Mouse (Mus musculus) E14TG2a.4 (cell line): ENCODE measurements around the gene Serpine1.

Experiments used
- H3K27me3 ChIP-seq: 2 replicates; pipeline ENCODE4 v1.6.1; 2014; ENCODE audit warnings: low read length, control low read depth; ENCODE audit not compliant: insufficient read depth
- H3K36me3 ChIP-seq: 2 replicates; pipeline ENCODE4 v1.6.1; 2014; ENCODE audit warnings: low read length, control low read depth; ENCODE audit not compliant: insufficient read depth
- H3K4me1 ChIP-seq: replicated peaks from 2 replicates; pipeline ENCODE4 v1.6.1; 2014; ENCODE audit warnings: low read depth, low read length, control low read depth
- H3K4me3 ChIP-seq: replicated peaks from 2 replicates; pipeline ENCODE4 v1.5.1; 2014; ENCODE audit warnings: mild to moderate bottlenecking, low read length
- H3K9me3 ChIP-seq: 2 replicates; pipeline ENCODE4 v1.6.1; 2014; ENCODE audit warnings: low read length, control low read depth
- CTCF ChIP-seq: conservative IDR thresholded peaks from 2 replicates; pipeline ENCODE4 v1.5.1; 2014; ENCODE audit warnings: low read length
- NANOG ChIP-seq: IDR thresholded peaks from 2 replicates; pipeline ENCODE4 v1.6.1; 2014; ENCODE audit warnings: borderline replicate concordance, low read length, mixed read lengths
- POU5F1 ChIP-seq: IDR thresholded peaks from 2 replicates; pipeline ENCODE4 v1.6.1; 2014; ENCODE audit warnings: low read length, borderline replicate concordance

Gene Serpine1

GRCm38 (mm10) chr5:137043997-137044396, 28.1 kb downstream of the Serpine1 start:
- H3K4me3 ChIP-seq = no peak overlapping the region
- H3K4me1 ChIP-seq = peaks cover 65% of the 10 kb centered on the region
- H3K9me3 ChIP-seq = no peaks in the 10 kb centered on the region
- no peaks in the 10 kb centered on the region for H3K27me3 ChIP-seq
- TF ChIP-seq POU5F1 = no peak
- TF ChIP-seq NANOG = no peak
- TF ChIP-seq CTCF = no peak
- H3K36me3 ChIP-seq = peaks cover 28% of the 10 kb centered on the region

- peaks cover 58% of the 10 kb centered on the region for H3K4me1 ChIP-seq
- TF ChIP-seq POU5F1 (no peak), NANOG (no peak), CTCF (no peak)
- H3K36me3 ChIP-seq = peaks cover 50% of the 10 kb centered on the region
- no peak overlapping the region for H3K4me3 ChIP-seq
- H3K27me3 ChIP-seq = no peaks in the 10 kb centered on the region
- H3K9me3 ChIP-seq = no peaks in the 10 kb centered on the region
Measured at GRCm38 (mm10) chr5:137041442-137041841, 30.6 kb downstream of the Serpine1 start.

DNA sequence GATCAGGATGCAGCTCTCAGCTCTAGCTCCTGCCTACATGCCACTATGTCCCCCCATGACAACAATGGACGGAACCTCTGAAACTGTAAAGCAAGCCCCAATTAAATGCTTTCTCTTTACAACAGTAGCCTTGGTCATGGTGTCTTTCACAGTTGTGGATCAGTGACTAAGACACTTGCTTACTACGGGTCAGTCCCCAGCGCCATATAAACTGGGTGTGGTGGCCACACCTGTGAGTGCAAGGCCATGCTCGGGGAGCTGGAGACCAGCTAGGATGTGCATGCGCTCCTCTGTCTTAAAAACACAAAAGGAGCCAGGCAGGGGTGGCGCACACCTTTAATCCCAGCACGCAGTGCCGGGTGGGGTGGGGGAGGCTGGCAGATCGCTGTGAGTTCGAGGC, 32.6 kb downstream of the Serpine1 start:
- Histone ChIP-seq H3K4me1 (peaks cover 47% of the 10 kb centered on the region), H3K36me3 (peaks cover 60% of the 10 kb centered on the region), H3K4me3 (no peak overlapping the region), H3K27me3 (0 out of 2 replicates have a peak, but pooled peaks cover under 1% of the 10 kb centered on the region), H3K9me3 (no peaks in the 10 kb centered on the region)
- TF ChIP-seq CTCF = no peak
- no peak for TF ChIP-seq NANOG
- TF ChIP-seq POU5F1 = no peak

GRCm38 (mm10) chr5:137036211-137036610, 35.9 kb downstream of the Serpine1 start:
- no peak overlapping the region for H3K4me3 ChIP-seq
- peaks cover 62% of the 10 kb centered on the region for H3K4me1 ChIP-seq
- H3K9me3 ChIP-seq = no peaks in the 10 kb centered on the region
- H3K27me3 ChIP-seq = peaks cover 29% of the 10 kb centered on the region
- peaks cover 43% of the 10 kb centered on the region for H3K36me3 ChIP-seq
- TF ChIP-seq CTCF = no peak
- TF ChIP-seq POU5F1 = no peak
- no peak for TF ChIP-seq NANOG

- H3K4me1 ChIP-seq = peaks cover 63% of the 10 kb centered on the region
- H3K36me3 ChIP-seq = peaks cover 20% of the 10 kb centered on the region
- peaks cover 61% of the 10 kb centered on the region for H3K27me3 ChIP-seq
- no peaks in the 10 kb centered on the region for H3K9me3 ChIP-seq
- TF ChIP-seq NANOG (no peak), POU5F1 (no peak), CTCF (no peak)
- peak overlapping the region; percentile 84 for H3K4me3 ChIP-seq
Measured at GRCm38 (mm10) chr5:137032641-137033074, 39.4 kb downstream of the Serpine1 start.

DNA sequence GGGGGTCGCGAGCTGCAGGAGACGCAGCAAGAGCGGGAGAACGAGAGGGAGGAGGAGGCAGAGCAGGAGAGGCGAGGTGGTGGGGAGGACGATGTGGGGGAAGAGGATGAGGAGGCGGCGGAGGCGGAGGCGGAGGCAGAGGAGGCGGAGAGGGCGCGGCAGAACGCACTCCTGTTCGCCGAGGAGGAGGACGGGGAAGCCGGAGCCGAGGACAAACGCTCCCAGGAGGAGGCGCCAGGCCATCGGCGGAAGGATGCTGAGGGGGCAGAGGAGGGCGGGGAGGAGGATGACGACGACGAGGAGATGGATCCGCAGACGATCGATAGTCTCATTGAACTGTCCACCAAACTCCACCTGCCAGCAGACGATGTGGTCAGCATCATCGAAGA, 40.0 kb downstream of the Serpine1 start:
- H3K9me3 ChIP-seq = no peaks in the 10 kb centered on the region
- H3K27me3 ChIP-seq = peaks cover 65% of the 10 kb centered on the region
- H3K36me3 ChIP-seq = peaks cover 14% of the 10 kb centered on the region; the same call in 1 of the 2 replicates
- TF ChIP-seq POU5F1 (no peak), NANOG (no peak), CTCF (no peak)
- peaks cover 63% of the 10 kb centered on the region for H3K4me1 ChIP-seq
- H3K4me3 ChIP-seq = peak overlapping the region; percentile 84

GRCm38 (mm10) chr5:137031076-137032032, 40.7 kb downstream of the Serpine1 start:
- Histone ChIP-seq H3K4me3 (peak overlapping the region; percentile 84), H3K27me3 (peaks cover 71% of the 10 kb centered on the region), H3K4me1 (peaks cover 70% of the 10 kb centered on the region), H3K9me3 (no peaks in the 10 kb centered on the region), H3K36me3 (peaks cover 9% of the 10 kb centered on the region; the same call in 1 of the 2 replicates)
- TF ChIP-seq CTCF = no peak
- no peak for TF ChIP-seq POU5F1
- TF ChIP-seq NANOG = no peak

DNA sequence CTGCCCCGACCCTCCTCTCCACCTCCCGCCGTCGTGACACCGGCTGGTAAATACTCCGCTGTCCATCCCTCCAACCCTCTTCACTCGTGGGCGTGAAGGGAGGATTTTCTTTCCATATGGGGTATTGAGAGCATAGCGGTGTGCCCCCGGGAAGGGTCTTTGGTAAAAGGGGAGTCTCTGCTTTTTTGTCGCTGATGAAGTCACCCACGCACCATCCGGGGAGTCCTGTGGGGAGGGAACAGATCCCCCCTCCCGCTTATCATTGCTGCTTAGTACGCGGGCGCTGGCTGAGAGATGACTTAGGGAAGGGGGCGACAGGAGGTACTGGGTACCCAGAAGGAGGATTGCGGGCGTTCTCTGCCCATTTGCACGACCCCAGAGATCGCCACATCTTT, 41.7 kb downstream of the Serpine1 start:
- peaks cover 81% of the 10 kb centered on the region for H3K27me3 ChIP-seq
- no peak for TF ChIP-seq POU5F1
- no peak for TF ChIP-seq NANOG
- no peak for TF ChIP-seq CTCF
- H3K4me1 ChIP-seq = peaks cover 78% of the 10 kb centered on the region
- H3K9me3 ChIP-seq = no peaks in the 10 kb centered on the region
- no peaks in the 10 kb centered on the region for H3K36me3 ChIP-seq
- peak overlapping the region; percentile 84 for H3K4me3 ChIP-seq
